Mouse (Mus musculus): ENCODE measurements around the gene Slc6a21.
A peak's percentile ranks its signal among the peaks of the same experiment; 100 is the strongest.
"Not testable (repeated sequence)": the region's sequence is repeated elsewhere in the genome, so short reads cannot be mapped to it uniquely, and the experiment has no call there.

Gene Slc6a21

DNA sequence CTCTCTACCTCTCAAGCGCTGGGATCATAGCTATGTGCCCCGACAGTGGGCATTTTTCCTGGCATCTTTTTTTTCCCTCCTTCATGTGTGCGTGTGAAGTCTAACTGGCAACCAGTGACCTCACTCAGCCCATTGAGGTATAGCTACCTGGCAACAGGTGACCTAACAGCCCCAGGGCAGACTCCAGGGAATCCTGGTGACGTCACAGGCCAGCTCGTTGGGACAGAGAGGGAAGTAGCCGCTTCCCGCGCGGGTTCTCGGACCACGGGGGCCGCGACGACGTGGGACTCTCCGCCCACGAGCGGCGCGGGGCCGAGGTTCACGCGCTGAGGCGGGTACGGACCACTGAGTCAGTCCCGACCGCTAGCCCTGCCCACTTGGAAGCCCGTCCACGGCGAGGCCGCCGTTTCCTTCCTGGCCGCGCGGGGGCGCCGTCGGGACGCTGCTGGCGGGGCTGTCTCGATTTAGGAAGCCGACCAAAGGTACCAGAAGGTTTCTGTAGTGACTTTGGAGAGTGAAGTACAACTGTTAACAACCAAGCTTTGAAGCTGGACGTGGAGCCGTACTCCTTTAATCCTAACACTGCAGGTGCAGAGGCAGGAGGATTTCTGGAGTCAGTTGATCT is at the start of gene Slc6a21:
TSS of gene Slc6a21 (plus strand) at position 378 of the 625 bp plus-strand sequence.
- peak; percentile 64 for DNase-seq

DNA sequence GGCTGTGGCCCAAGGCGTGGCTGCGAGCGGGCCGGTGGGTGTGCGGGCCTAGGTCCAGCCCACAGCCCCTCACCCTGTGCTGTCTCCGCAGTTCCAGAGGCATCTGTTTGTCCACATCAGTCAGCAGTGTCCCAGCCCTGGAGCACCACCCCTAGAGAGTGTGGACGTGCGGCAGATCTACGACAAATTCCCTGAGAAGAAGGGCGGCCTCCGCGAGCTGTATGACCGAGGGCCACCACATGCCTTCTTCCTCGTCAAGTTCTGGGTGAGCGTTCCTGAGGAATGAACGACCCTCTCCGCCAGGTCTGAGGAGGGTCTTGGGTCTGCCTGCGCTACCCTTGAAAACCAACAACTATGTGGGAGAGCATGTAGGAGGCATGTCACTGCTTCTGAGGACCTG is 48.8 kb upstream of the Slc6a21 start:
- no peak for DNase-seq

DNA sequence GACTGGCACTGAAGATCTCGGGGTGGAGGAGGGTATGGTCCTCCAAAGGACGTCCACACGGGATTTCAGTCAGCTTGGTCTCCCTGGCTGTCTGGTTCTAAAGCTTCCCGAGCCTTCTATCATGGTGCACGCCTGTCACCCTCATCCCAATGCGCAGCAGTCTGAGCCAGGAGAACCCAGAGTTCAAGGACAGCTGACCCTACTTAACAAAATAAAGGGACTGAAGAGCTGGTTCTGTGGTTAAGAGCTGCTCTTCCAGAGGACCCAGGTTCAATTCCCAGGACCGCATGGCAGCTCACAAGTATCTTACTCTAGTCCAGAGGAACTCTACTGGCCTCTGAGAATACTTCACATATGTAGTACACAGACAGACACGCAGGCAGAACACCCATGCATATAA is 48.3 kb upstream of the Slc6a21 start:
- DNase-seq: no peak

DNA sequence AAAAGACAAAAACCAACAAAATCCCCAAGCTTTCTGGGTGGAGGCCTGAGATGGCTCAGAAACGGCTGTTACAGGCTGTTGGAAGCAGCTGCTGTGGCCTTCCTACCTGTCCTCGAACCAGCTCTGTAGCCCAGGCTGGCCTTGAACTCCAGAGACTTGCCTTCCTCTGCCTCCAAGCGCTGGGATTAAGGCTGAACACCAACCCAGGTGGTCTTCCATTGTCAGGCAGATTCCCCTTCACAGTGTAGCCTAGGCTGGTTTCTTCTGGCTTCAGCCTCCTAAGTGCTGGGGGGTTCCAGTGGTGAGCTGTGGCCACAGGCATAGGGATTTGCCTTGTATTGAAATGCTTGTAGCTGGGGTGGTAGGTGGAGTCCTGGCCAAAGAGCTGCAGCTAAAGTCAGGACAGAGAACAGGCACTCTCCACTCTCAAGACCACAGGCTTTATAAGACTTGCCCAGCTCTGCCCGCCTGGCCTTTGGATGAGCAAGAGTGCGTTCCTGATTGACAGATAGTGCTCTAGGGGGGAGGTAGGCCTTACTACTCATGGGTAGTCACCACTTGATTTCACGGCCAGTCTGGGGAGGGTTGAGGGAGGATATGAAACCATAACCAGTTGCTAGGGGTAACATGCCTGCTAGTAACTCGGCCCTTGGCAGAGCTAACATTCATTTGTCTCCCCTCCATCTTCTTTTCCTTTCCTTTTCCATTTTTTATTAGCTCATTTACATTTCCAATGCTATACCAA is 47.7 kb upstream of the Slc6a21 start:
- DNase-seq: no peak

DNA sequence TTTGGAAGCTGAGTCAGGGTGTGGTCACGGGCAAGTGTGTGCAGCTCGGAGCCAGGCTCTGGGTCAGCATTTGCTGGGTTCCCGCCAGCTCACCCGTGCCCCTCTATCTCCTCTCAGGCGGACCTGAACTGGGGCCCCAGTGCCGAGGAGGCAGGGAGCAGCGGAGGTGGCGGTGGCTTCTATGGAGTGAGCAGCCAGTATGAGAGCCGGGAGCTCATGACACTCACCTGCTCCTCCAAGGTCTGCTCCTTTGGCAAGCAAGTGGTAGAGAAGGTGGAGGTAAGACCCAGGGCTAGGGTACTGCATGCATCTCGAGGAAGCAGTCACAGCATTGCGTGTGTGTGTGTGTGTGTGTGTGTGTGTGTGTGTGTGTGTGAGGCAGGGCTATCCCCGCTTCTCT is 46.1 kb upstream of the Slc6a21 start:
- DNase-seq: no peak

DNA sequence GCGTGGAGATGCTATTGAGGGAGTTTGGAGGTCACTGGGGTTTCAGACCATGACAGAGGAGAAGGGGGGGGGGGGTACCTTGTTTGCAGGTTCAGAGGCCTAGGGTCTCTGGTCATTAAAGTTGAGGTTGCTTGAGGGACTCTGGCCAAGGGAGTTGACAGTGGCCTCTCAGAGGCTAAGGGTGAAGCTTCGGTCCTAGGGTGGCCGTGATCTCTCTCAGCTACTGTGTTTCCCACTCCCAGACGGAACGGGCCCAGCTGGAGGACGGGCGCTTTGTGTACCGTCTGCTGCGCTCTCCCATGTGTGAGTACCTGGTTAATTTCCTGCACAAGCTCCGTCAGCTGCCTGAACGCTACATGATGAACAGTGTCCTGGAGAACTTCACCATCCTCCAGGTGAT is 45.4 kb upstream of the Slc6a21 start:
- DNase-seq: no peak

DNA sequence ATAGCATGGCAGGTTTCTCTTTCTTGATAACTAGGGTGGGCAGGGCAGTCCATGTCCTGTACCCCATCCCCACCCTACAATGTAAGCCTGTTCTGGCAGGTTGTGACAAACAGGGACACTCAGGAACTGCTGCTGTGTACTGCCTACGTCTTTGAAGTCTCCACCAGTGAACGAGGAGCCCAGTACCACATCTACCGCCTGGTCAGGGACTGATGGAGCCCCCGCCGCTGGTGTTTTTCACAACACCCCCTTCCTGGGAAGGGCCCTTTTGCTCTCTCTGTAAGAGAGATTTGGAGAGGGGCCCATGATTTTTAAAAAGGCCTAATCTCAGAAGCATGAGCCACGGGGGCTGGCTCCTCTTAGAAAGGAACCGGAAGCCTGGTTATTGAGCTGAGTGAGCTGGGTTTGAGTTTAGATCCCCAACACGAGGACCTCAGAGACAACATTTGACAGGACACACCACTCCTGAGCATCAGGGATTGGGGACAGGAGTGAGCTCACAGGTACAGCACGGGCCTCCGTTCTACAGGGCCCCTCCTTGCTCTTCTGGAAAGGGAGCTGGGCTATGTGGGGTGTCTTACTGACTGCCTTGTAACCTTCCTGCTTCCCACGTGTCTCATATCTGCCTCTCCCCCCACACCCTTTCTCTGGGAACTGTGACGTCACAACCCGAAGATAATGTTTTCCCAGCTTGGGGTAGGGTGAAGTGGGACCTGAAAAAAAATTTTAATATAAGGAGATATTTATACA is 44.4 kb upstream of the Slc6a21 start:
- DNase-seq: peak; percentile 31

DNA sequence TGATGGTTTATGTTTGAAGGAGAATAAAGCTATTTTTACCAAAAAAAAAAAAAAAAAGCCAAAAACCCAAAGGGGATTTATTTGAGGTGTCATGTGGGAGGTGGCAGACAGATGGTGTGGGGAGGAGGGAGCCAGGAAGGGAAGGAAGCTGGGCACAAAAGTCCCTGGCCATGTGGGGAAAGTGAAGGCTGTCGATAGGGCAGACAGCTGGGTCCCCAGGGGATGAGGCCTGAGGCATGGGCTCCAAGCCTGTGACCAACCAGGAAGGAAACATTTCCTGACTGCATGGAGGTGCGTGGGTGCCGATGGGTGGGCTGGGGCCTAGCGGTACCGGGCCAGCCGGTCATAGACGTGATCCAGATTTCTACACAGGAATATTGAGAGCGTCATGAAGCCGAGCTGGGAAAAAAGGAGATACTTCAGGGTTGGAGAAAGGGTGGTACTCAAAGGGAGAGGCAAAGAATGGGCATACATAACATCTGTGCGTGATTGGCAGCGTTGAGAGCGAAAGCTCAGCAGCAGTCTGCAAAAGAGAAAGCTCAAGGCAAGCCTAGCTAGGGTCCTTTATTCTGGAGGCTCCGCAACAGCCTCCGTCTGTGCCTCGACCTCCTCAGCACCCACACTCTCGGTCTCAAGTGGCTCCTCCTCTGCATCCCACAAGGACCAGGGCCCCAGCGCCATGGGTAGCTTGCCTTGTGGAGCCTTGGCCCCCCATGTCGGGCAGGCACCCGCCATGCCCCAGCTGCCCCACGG is 43.6 kb upstream of the Slc6a21 start:
- peak; percentile 80 for DNase-seq

DNA sequence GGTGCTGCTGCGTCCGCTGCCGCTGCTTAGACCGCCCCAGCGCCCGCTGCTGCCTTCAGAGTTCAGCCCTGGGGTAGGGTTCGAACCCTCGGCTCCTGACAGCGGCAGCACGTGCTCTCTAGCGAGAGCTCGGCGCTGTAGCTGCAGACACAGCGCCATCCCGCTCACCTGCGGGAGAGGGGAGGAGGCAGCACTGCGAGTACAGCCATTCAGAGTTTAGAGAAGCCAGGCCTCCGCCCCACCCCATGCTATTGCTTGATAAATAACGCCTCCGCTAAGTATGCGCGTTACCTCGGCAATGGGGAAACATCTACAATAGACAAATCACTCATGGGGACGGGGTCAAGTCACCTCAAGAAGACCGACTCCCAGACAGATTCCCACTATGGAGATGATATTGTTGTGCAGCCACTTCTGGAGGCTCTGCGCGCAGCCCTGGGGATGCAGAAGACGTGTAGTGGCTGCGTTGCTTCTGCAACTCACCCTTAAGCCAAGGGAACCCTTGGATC is 42.9 kb upstream of the Slc6a21 start:
- peak; percentile 63 for DNase-seq

DNA sequence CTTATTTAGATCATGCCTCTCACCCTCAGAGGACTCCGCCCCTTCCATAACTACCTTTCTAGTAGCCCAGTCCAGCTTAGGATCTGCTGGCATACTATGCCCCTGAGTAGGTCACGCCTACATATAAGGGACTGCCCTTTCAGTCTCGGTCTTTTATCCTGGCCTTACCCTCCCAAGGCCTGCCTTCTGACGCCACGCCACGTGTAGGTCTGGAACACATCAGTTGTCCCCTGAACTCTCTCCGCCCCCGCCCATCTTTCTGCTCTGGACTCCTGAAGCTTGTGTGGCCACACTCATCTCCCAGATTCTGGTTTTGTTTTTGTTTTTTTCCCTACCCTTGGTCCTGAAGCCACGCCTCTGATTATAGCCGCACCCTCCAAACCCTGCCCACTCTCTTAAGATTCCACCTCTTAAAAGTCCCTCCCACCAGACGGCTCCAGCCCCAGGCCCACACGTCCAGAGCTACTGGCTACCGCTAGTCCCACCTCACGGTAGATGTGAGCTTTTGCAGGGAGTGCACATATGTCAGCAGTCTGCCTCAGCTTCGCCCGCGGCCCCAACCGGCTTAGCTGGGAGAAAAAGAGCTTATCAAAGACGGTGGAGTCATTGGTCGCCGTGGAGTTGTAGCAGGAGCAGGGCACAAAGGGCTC is 42.3 kb upstream of the Slc6a21 start:
- DNase-seq: no peak

DNA sequence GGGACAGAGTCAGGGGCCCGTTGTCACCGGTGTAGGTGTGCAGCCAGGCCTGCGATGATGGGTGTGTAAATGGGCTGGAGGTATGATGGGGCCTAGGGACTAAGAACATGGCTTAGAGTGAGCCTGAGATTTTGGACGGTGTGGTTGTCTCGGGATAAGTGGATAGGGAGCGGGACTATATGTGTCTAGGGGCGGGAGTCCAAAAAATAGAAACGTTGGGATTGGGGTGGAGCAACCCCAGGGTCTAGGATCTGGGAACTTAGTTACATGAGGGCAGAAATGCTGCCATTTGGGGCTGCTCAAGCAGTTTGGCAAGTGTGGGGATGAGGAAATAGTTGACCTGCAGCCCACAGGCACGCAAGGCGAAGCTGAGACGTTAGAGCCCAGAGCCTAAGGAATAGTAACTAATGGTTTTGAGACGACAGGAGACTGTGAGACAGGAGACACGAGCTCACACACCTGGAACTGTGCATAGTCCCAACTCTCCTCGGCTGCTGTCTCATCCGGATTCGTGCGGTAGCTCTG is 41.6 kb upstream of the Slc6a21 start:
- no peak for DNase-seq

DNA sequence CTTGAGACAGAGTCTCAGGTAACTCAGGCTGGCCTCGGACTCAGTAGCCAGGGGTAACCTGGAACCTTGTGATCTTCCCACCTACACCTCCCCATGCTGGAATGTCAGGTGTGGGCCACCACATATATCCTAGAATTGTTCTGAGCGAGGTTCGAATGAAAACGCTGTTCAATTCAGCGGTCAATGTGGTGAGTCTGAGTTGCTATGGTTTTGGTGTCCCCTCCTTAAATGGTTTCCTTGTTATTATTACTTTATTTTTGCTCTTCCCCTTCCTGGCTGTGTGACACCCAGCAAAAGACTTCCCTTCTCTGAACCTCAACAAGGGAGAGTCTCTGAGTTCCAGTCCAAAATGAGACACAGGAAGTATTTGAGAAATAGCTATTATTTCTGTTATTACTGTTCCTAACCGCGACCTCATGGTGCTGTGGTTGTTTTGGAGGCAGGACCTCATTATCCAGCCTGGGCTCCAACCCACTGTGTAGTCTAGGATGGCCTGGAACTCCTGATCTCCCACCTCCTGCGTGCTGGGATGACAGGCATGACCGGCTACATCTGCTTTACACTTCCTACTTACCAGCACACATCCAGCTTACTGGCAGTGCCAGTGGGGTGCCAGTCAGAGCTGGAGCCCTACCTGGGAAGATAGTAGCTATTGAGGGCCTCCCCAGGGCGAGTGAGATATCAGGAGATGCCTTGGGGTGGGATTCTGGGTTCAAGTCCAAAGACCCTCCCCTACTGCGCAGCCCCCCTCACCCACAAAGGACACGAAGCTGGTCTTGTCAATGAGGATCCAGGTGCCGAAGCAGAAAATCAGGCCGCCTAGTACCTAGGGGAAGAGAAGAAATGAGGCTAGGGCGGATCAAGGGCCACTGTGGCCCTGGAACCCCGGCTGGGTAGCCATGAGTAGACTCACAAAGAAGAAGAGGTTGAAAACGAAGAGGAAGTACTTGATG is 39.3 kb upstream of the Slc6a21 start:
- DNase-seq: no peak

DNA sequence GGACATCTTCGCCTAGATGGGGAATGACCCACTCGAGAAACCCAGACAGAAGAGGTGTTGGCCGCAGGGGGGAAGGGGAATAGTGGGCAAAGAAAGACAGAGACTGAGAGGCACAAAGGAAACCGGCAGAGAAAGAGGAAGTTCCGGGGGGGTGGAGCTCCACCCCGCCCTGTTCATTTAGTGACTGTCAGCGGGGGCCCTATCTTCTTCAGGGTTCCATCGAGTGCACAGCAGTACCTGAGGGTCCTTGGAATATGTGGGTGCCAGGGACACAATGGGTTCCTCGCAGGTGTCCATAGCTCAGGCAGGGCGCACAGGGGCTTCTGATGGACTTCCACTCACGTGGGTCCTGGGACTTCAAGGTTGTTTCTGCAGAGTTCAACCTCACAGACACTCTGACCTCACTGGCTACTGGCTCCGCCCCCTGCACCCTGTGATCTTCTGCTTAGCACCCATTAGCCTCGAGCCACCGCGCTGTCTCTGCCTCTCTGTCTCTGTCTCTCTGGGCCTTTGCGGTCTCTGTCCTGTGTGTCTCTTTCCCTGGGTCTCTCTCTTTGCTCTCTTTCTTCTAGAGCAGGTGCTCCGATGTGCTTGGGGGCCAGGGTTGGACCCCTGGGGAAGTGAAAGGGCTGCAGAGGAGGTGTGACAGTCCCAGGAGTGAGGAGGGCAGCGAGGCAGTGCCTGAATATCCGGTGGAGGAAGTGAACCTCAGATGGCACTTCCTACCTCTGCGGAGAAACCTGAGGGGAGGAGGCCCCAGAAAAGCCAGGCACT is 38.4 kb upstream of the Slc6a21 start, which contains the start of gene Cd37:
TSS of gene Cd37 (minus strand) at position 393 of the 774 bp plus-strand sequence.
- no peak for DNase-seq

DNA sequence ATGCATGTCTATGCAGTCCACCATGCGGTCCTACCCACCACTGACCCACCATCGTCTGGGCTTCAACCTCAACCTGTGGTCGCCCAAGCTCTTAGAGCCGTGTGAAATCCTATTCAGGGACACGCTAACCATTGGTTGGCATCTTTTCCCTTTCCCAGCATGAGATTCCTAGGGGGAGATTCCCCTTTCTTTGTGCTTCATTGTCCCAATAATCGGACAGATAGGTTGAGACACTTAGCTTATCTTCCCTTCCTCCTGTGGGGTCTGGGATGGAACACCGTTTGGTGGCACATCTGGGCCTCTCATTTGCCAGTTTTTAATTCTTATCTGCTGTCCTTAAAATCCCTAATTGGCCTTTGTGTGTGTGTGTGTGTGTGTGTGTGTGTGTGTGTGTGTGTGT is 37.2 kb upstream of the Slc6a21 start:
- no peak for DNase-seq

DNA sequence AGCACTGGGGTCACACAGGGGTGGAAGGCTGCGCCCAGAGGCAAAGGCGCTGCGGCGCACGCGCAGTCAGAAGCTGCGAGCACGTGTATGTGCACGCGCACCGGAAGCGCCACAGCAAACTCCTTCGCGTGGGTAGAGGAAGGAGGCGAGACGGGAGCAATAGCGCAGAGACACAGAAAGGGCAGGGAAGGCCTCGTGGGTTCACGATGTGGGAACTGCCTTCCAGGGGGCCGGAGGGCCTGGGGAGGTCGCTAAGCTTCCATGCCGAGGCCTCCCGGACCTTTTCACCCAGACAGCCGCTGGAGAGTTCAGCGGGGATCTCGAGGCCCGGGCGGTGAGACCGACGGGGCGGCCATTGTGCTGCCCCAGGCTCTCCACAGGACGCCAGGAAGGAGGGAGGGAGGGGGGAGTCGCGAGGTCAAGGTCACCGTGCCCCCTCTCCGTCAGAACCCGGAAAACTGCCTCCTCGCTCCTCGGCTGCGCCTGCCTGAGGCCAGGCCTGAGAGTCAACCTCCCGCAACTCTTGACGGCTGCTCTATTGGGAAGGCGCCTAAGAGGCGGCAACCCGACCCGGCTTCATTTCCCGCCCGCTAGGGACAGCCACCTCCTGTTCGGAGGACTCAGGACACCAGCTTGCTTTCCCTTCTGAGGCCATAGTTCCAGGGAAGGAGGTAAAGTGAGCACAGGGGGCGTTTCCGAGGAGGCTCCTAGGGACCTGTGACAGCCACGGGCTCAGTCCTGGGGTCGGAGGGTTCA is 36.5 kb upstream of the Slc6a21 start, which contains the start of gene Slc6a16:
TSS of gene Slc6a16 (plus strand) at position 453 of the 756 bp plus-strand sequence.
- DNase-seq: peak; percentile 51

DNA sequence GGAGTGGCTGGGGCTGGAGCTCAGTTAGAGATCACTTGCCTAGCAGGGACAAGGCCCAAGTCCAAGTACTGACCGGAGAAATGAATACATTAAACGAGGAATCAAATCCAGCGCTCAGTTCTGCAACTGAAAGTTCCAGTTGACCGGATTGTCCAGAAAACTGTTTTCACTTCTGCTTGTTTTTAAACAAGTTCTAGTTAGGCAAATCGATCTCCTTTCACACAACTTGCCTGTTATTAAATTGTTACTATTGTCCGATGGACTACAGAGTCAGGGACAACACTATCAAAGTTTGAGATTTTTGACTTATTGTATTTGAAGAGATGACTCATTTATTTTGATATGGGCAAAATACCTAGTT is 35.9 kb upstream of the Slc6a21 start:
- DNase-seq: no peak

DNA sequence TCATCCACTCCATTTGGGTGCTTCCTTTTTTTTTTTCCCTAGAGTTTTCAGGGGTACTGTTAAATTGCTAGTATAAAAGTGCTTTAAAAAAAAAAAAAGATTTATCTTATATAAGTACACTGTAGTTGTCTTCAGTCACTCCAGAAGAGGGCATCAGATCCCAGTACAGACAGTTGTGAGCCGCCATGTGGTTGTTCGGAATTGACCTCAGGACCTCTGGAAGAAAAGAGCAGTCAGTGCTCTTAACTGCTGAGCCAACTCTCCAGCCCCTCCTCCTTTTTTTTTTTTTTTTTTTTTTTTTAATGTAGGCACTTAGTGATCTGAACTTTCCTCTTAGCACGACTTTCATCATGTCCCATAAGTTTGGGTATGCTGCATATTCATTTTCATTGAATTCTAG is 29.6 kb upstream of the Slc6a21 start:
- no peak for DNase-seq

DNA sequence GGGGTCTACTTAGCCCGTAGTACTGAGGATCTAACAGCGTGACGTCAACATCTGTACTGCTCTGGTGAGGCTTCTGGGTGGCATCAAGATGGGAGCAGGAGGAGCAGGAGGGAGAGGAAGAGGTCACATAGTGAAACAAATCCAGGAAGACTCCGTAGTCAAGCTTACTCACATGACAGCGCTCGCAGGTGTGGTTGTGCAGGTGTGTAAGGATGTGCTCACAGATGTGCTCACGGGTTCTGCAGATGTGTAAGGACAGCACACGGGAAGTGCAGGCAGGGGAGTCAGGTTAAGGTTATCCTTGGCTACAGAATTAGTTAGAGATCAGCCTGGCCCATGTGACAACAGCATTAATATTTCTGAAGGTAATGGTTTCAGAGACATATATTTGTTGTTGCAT is 23.5 kb upstream of the Slc6a21 start:
- DNase-seq: no peak

DNA sequence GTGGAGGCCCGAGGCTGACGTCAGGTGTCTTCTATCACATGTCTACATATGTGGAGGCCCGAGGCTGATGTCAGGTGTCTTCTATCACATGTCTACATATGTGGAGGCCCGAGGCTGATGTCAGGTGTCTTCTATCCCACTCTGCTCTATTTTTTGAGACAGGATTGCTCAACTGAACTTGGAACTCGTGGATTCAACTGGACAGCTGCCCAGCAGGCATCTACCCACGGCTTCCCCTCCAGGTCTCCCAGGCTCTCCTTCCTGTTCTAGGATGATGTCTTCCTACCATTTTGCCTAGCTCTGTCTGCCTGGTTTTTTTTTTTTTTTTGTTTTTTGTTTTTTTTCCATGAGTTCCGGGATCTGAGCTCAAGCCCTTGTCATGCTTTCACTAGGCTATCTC is 21.5 kb upstream of the Slc6a21 start:
- DNase-seq: not testable (repeated sequence)
